23 mouse cellular contexts compared by ENCODE assay signal in genomic region chr9:61239328-61239727, GRCm38 (mm10).
DNase-seq lines count a peak whose midpoint lies in the region; ATAC-seq lines count a peak whose summit lies in the region.
"Had no signal": no experiment of that assay in that cellular context is flagged by ENCODE, and none has a peak within 500 bp of the region (broad histone marks: within the 10 kb centered on the region; RNA-seq: fewer than 3 reads in every experiment).

No protein-coding gene starts in this region.

- no peaks in the 10 kb centered on the region for H3K36me3 ChIP-seq in hindbrain, embryonic 10.5 days
- H3K36me3 ChIP-seq in hindbrain, embryonic 12.5 days: no peaks in the 10 kb centered on the region
- H3K36me3 ChIP-seq in neural tube, embryonic 11.5 days (ENCODE audit: control insufficient read depth, insufficient read depth, low read length): no peaks in the 10 kb centered on the region
- H3K36me3 ChIP-seq in neural tube, embryonic 15.5 days: no peaks in the 10 kb centered on the region
- H3K36me3 ChIP-seq in midbrain, embryonic 13.5 days: no peaks in the 10 kb centered on the region
- H3K36me3 ChIP-seq: embryonic facial prominence, embryonic 13.5 days; heart, embryonic 10.5 days had no signal

- H3K9me3 ChIP-seq in hindbrain, embryonic 10.5 days: no peaks in the 10 kb centered on the region
- H3K9me3 ChIP-seq in hindbrain, embryonic 12.5 days (replicated peaks): no peaks in the 10 kb centered on the region
- no peaks in the 10 kb centered on the region for H3K9me3 ChIP-seq in neural tube, embryonic 11.5 days (ENCODE audit: control insufficient read depth, low read length)
- no peaks in the 10 kb centered on the region for H3K9me3 ChIP-seq in neural tube, embryonic 15.5 days (replicated peaks)
- H3K9me3 ChIP-seq in midbrain, embryonic 13.5 days: no peaks in the 10 kb centered on the region
- H3K9me3 ChIP-seq: embryonic facial prominence, embryonic 13.5 days; forebrain, embryonic 13.5 days; heart, embryonic 10.5 days had no signal

- peak; percentile 36 for DNase-seq in hindbrain, embryonic 10.5 days (ENCODE audit: low spot score)
- DNase-seq in neural tube, embryonic 11.5 days (ENCODE audit: low spot score): peak; percentile 29
- peak; percentile 49 for DNase-seq in retina, embryonic 14.5 days (ENCODE audit: low spot score)
- DNase-seq in urinary bladder, adult 2 months (ENCODE audit: low spot score): no peak
- DNase-seq: adrenal gland, adult 2 months; adrenal gland, postnatal 25 days; cerebellum, adult 18-20 months; cerebellum, adult 9-11 months; cerebellum, postnatal 36 days; gastrocnemius, adult 2 months; gastrocnemius, postnatal 25 days; heart, adult 11 months; heart, postnatal 10 days; heart, postnatal 4 days had no signal

- no peak; the same call in 1 of the 2 replicates for ATAC-seq in hindbrain, embryonic 12.5 days (ENCODE audit: low FRiP score)
- no peak for ATAC-seq in neural tube, embryonic 11.5 days (ENCODE audit: insufficient read depth, low FRiP score, low TSS enrichment)
- no peak for ATAC-seq in neural tube, embryonic 15.5 days (ENCODE audit: low FRiP score)
- ATAC-seq in midbrain, embryonic 13.5 days: 0 out of 2 replicates have a peak, but pooled peaks have one; percentile 21
- ATAC-seq in granulocyte monocyte progenitor cell, adult 5-6 weeks (replicated peaks; ENCODE audit: poor library complexity, severe bottlenecking): no peak
- ATAC-seq: forebrain, embryonic 13.5 days; hindbrain, embryonic 16.5 days; Patski had no signal

- no peak overlapping the region for H3K4me3 ChIP-seq in hindbrain, embryonic 10.5 days
- H3K4me3 ChIP-seq in hindbrain, embryonic 12.5 days: no peak overlapping the region
- H3K4me3 ChIP-seq in neural tube, embryonic 11.5 days (ENCODE audit: low read depth, low read length): no peak overlapping the region
- H3K4me3 ChIP-seq in neural tube, embryonic 15.5 days (replicated peaks): no peak overlapping the region
- no peak overlapping the region for H3K4me3 ChIP-seq in midbrain, embryonic 13.5 days (replicated peaks)
- H3K4me3 ChIP-seq: embryonic facial prominence, embryonic 13.5 days; forebrain, embryonic 13.5 days; gastrocnemius, adult 2 months; heart, embryonic 10.5 days had no signal

- 46% methylated on average over 4 of the region's 4 CpGs for WGBS in hindbrain, embryonic 10.5 days
- 46% methylated on average over 4 of the region's 4 CpGs for WGBS in hindbrain, embryonic 12.5 days
- 58% methylated on average over 3 of the region's 4 CpGs for WGBS in neural tube, embryonic 11.5 days
- WGBS in neural tube, embryonic 15.5 days: 40% methylated on average over 4 of the region's 4 CpGs
- WGBS in midbrain, embryonic 13.5 days: 26% methylated on average over 4 of the region's 4 CpGs

- no peak overlapping the region for H3K4me2 ChIP-seq in hindbrain, embryonic 12.5 days (replicated peaks)
- H3K4me2 ChIP-seq in neural tube, embryonic 11.5 days (ENCODE audit: low read depth): no peak overlapping the region
- H3K4me2 ChIP-seq in neural tube, embryonic 15.5 days: no peak overlapping the region
- no peak overlapping the region for H3K4me2 ChIP-seq in midbrain, embryonic 13.5 days (replicated peaks)
- H3K4me2 ChIP-seq: embryonic facial prominence, embryonic 13.5 days; forebrain, embryonic 13.5 days had no signal

- peak overlapping the region; percentile 73 for H3K27ac ChIP-seq in hindbrain, embryonic 10.5 days
- no peak overlapping the region for H3K27ac ChIP-seq in hindbrain, embryonic 12.5 days
- no peak overlapping the region for H3K27ac ChIP-seq in neural tube, embryonic 11.5 days (ENCODE audit: low read depth, low read length)
- no peak overlapping the region for H3K27ac ChIP-seq in neural tube, embryonic 15.5 days (replicated peaks)
- H3K27ac ChIP-seq in midbrain, embryonic 13.5 days: peak overlapping the region; percentile 82
- H3K27ac ChIP-seq: embryonic facial prominence, embryonic 13.5 days; forebrain, embryonic 13.5 days; gastrocnemius, adult 2 months; heart, embryonic 10.5 days had no signal

- H3K27me3 ChIP-seq in hindbrain, embryonic 10.5 days (ENCODE audit: insufficient read depth, poor library complexity, severe bottlenecking): peaks cover 63% of the 10 kb centered on the region
- peaks cover 19% of the 10 kb centered on the region for H3K27me3 ChIP-seq in hindbrain, embryonic 12.5 days
- H3K27me3 ChIP-seq in neural tube, embryonic 11.5 days (ENCODE audit: control insufficient read depth, insufficient read depth, low read length): 0 out of 2 replicates have a peak, but pooled peaks cover 2% of the 10 kb centered on the region
- H3K27me3 ChIP-seq in neural tube, embryonic 15.5 days (replicated peaks): peaks cover 7% of the 10 kb centered on the region
- H3K27me3 ChIP-seq in midbrain, embryonic 13.5 days: peaks cover 12% of the 10 kb centered on the region
- H3K27me3 ChIP-seq: Patski had no signal

- no peak overlapping the region for H3K9ac ChIP-seq in hindbrain, embryonic 12.5 days
- H3K9ac ChIP-seq in neural tube, embryonic 11.5 days (ENCODE audit: low read length): no peak overlapping the region
- no peak overlapping the region for H3K9ac ChIP-seq in neural tube, embryonic 15.5 days (replicated peaks)
- no peak overlapping the region for H3K9ac ChIP-seq in midbrain, embryonic 13.5 days (replicated peaks)
- H3K9ac ChIP-seq: embryonic facial prominence, embryonic 13.5 days; forebrain, embryonic 13.5 days had no signal

- H3K4me1 ChIP-seq in hindbrain, embryonic 10.5 days (replicated peaks): peaks cover 69% of the 10 kb centered on the region
- H3K4me1 ChIP-seq in hindbrain, embryonic 12.5 days: peaks cover 67% of the 10 kb centered on the region
- peaks cover 44% of the 10 kb centered on the region for H3K4me1 ChIP-seq in neural tube, embryonic 11.5 days (ENCODE audit: control insufficient read depth, insufficient read depth, low read length)
- peaks cover 24% of the 10 kb centered on the region for H3K4me1 ChIP-seq in neural tube, embryonic 15.5 days
- H3K4me1 ChIP-seq in midbrain, embryonic 13.5 days (replicated peaks): peaks cover 77% of the 10 kb centered on the region
- H3K4me1 ChIP-seq: heart, embryonic 10.5 days had no signal

Comparison
In these comparisons a context has a peak if more than half of its experiments do, and no peak if none do; other contexts are left out.
1. H3K27ac ChIP-seq: peak in hindbrain, embryonic 10.5 days (single experiment) and midbrain, embryonic 13.5 days (single experiment); none in hindbrain, embryonic 12.5 days (single experiment), neural tube, embryonic 11.5 days (single experiment) and neural tube, embryonic 15.5 days (single experiment).